9 mouse cellular contexts compared by ENCODE assay signal in the genomic region with DNA sequence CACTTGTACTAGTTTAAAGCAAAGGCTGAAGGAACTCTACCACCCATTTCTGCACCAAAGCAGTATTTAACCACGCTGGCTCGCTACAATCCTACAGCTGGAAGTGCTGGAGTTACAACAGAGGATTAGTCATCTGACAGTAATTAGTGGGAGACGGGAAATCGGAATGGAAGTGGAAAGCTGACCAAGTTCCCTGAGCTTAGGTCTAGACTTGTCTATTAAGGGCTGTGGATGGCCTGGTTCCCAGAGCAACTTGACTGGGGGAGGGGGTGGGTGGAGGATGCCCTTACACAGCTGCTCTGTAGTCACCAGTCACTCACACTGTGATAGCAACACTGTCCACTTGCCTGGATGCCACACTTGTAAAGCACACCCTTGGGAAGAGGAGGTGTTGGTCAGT. TPM values are rescaled to one million over a fixed set of nuclear protein-coding genes. Genes with fewer than 3 reads are reported as not detected.
DNase-seq lines count a peak whose midpoint lies in the region; ATAC-seq lines count a peak whose summit lies in the region.
"Had no signal": no experiment of that assay in that cellular context is flagged by ENCODE, and none has a peak within 500 bp of the region (broad histone marks: within the 10 kb centered on the region; RNA-seq: fewer than 3 reads in every experiment).

No protein-coding gene starts in this region.

- H3K9ac ChIP-seq in hindbrain, embryonic 11.5 days (ENCODE audit: low read depth, low read length), result no peak overlapping the region
- no peak overlapping the region for H3K9ac ChIP-seq in hindbrain, embryonic 14.5 days
- no peak overlapping the region for H3K9ac ChIP-seq in embryonic facial prominence, embryonic 11.5 days (replicated peaks; ENCODE audit: low read length)

- H3K27ac ChIP-seq in hindbrain, embryonic 11.5 days (ENCODE audit: low read depth, low read length), result no peak overlapping the region
- H3K27ac ChIP-seq in hindbrain, embryonic 14.5 days, result no peak overlapping the region
- 0 out of 2 replicates have a peak overlapping the region, but pooled peaks have one; percentile 25 for H3K27ac ChIP-seq in embryonic facial prominence, embryonic 11.5 days (replicated peaks; ENCODE audit: low read depth, low read length)

- WGBS in hindbrain, embryonic 11.5 days, result 52% methylated on average over 4 of the region's 4 CpGs
- WGBS in hindbrain, embryonic 14.5 days, result 77% methylated on average over 4 of the region's 4 CpGs
- 30% methylated on average over 4 of the region's 4 CpGs for WGBS in embryonic facial prominence, embryonic 11.5 days

- no peaks in the 10 kb centered on the region for H3K36me3 ChIP-seq in hindbrain, embryonic 11.5 days (ENCODE audit: control insufficient read depth, insufficient read depth, low read length)
- no peaks in the 10 kb centered on the region for H3K36me3 ChIP-seq in hindbrain, embryonic 14.5 days (replicated peaks; ENCODE audit: control insufficient read depth, insufficient read depth)
- no peaks in the 10 kb centered on the region for H3K36me3 ChIP-seq in embryonic facial prominence, embryonic 11.5 days (replicated peaks; ENCODE audit: control insufficient read depth, insufficient read depth, low read depth, low read length)

- no peaks in the 10 kb centered on the region for H3K4me1 ChIP-seq in hindbrain, embryonic 11.5 days (replicated peaks; ENCODE audit: control insufficient read depth, insufficient read depth, low read length)
- peaks cover 9% of the 10 kb centered on the region; the same call in 1 of the 2 replicates for H3K4me1 ChIP-seq in hindbrain, embryonic 14.5 days (replicated peaks; ENCODE audit: control insufficient read depth, insufficient read depth, low read length)
- no peaks in the 10 kb centered on the region for H3K4me1 ChIP-seq in embryonic facial prominence, embryonic 11.5 days (ENCODE audit: control insufficient read depth, insufficient read depth, low read length)

- peak; percentile 6 for DNase-seq in hindbrain, embryonic 11.5 days (ENCODE audit: low spot score)
- DNase-seq in hindbrain, embryonic 14.5 days (ENCODE audit: low spot score), result no peak
- peak; percentile 74 for DNase-seq in 3T3-L1 (ENCODE audit: low read depth, low spot score)
- DNase-seq in embryonic facial prominence, embryonic 11.5 days (ENCODE audit: low spot score), result peak; percentile 52
- DNase-seq in kidney, postnatal 14 days, result peak; percentile 17
- DNase-seq in c-Kit-positive CD71-positive TER-119-positive erythroid progenitor cells, embryonic 14.5 days (ENCODE audit: low spot score), result no peak
- no peak for DNase-seq in urinary bladder, postnatal 25 days (ENCODE audit: low spot score)
- DNase-seq: cerebellum, adult 9-11 months had no signal

- no peak for ATAC-seq in hindbrain, embryonic 11.5 days (ENCODE audit: low FRiP score)
- ATAC-seq in hindbrain, embryonic 14.5 days (ENCODE audit: low FRiP score), result no peak
- ATAC-seq in embryonic facial prominence, embryonic 11.5 days (replicated peaks; ENCODE audit: insufficient number of reproducible peaks, low FRiP score, low TSS enrichment, low read depth), result peak; percentile 26; the same call in 1 of the 2 replicates
- no peak for ATAC-seq in erythroid progenitor cell, adult 5-6 weeks (replicated peaks; ENCODE audit: low FRiP score, poor library complexity, severe bottlenecking)

- H3K4me2 ChIP-seq in hindbrain, embryonic 11.5 days (replicated peaks; ENCODE audit: low read depth, low read length), result no peak overlapping the region
- H3K4me2 ChIP-seq in hindbrain, embryonic 14.5 days (replicated peaks), result no peak overlapping the region
- H3K4me2 ChIP-seq in embryonic facial prominence, embryonic 11.5 days (ENCODE audit: low read depth, low read length), result no peak overlapping the region

- H3K9me3 ChIP-seq in hindbrain, embryonic 11.5 days (ENCODE audit: control insufficient read depth, low read length), result no peaks in the 10 kb centered on the region
- H3K9me3 ChIP-seq in hindbrain, embryonic 14.5 days (ENCODE audit: control insufficient read depth, low read length), result no peaks in the 10 kb centered on the region
- no peaks in the 10 kb centered on the region for H3K9me3 ChIP-seq in embryonic facial prominence, embryonic 11.5 days (replicated peaks; ENCODE audit: control insufficient read depth, low read length)

- no peaks in the 10 kb centered on the region for H3K27me3 ChIP-seq in hindbrain, embryonic 11.5 days (ENCODE audit: control insufficient read depth, insufficient read depth, low read length)
- H3K27me3 ChIP-seq in hindbrain, embryonic 14.5 days (ENCODE audit: control insufficient read depth, insufficient read depth, low read length), result no peaks in the 10 kb centered on the region
- no peaks in the 10 kb centered on the region for H3K27me3 ChIP-seq in embryonic facial prominence, embryonic 11.5 days (ENCODE audit: control insufficient read depth, insufficient read depth, low read length)

- H3K4me3 ChIP-seq in hindbrain, embryonic 11.5 days (ENCODE audit: low read depth, low read length), result no peak overlapping the region
- no peak overlapping the region for H3K4me3 ChIP-seq in hindbrain, embryonic 14.5 days (replicated peaks; ENCODE audit: low read length)
- no peak overlapping the region for H3K4me3 ChIP-seq in embryonic facial prominence, embryonic 11.5 days (ENCODE audit: low read depth, low read length)

RNA-seq across cellular contexts. Expression of a gene that starts 3.6 kb away (rescaled TPM):
- polyA plus RNA-seq in hindbrain, embryonic 11.5 days (2014; fragmentation: Nextera tagmentation; extraction: Ambion mirVana), result 9.3 and 10.0 TPM in 2 replicates
- 7.5 and 8.6 TPM in 2 replicates for polyA plus RNA-seq in hindbrain, embryonic 14.5 days (2014; fragmentation: Nextera tagmentation; extraction: Ambion mirVana)
- polyA plus RNA-seq in embryonic facial prominence, embryonic 11.5 days (2014; fragmentation: Nextera tagmentation; extraction: Ambion mirVana), result 9.6 and 11.2 TPM in 2 replicates
- 15.9 and 20.1 TPM in 2 replicates for total RNA-seq in erythroid progenitor cell, adult 5-6 weeks (2015; ENCODE audit: low replicate concordance)
- total RNA-seq in erythroid progenitor cell, adult 5-6 weeks (2017; ENCODE audit: low replicate concordance), result 5.8 and 71.1 TPM in 2 replicates

RNA-seq across cellular contexts. Expression of a gene that starts 3.7 kb away (rescaled TPM):
- polyA plus RNA-seq in hindbrain, embryonic 11.5 days (2014; fragmentation: Nextera tagmentation; extraction: Ambion mirVana), result 134 and 171 TPM in 2 replicates
- 178 and 212 TPM in 2 replicates for polyA plus RNA-seq in hindbrain, embryonic 14.5 days (2014; fragmentation: Nextera tagmentation; extraction: Ambion mirVana)
- polyA plus RNA-seq in embryonic facial prominence, embryonic 11.5 days (2014; fragmentation: Nextera tagmentation; extraction: Ambion mirVana), result 164 and 170 TPM in 2 replicates
- 16.8 and 19.1 TPM in 2 replicates for total RNA-seq in erythroid progenitor cell, adult 5-6 weeks (2015; ENCODE audit: low replicate concordance)
- total RNA-seq in erythroid progenitor cell, adult 5-6 weeks (2017; ENCODE audit: low replicate concordance), result 23.0 and 32.5 TPM in 2 replicates

Comparison
In these comparisons a context has a peak if more than half of its experiments do, and no peak if none do; other contexts are left out.
1. DNase-seq: peak in hindbrain, embryonic 11.5 days (single experiment), 3T3-L1 (single experiment), embryonic facial prominence, embryonic 11.5 days (single experiment) and kidney, postnatal 14 days (single experiment); none in hindbrain, embryonic 14.5 days (single experiment), c-Kit-positive CD71-positive TER-119-positive erythroid progenitor cells, embryonic 14.5 days (single experiment) and urinary bladder, postnatal 25 days (single experiment).